Mouse (Mus musculus): ENCODE results near the gene Epb41l3. TPM values are rescaled to one million over a fixed set of nuclear protein-coding genes. Genes with fewer than 3 reads are reported as not detected.
A peak's percentile ranks its signal among the peaks of the same experiment; 100 is the strongest.

Epb41l3 gene
- polyA plus RNA-seq, 1 experiment, result 247 TPM

DNA sequence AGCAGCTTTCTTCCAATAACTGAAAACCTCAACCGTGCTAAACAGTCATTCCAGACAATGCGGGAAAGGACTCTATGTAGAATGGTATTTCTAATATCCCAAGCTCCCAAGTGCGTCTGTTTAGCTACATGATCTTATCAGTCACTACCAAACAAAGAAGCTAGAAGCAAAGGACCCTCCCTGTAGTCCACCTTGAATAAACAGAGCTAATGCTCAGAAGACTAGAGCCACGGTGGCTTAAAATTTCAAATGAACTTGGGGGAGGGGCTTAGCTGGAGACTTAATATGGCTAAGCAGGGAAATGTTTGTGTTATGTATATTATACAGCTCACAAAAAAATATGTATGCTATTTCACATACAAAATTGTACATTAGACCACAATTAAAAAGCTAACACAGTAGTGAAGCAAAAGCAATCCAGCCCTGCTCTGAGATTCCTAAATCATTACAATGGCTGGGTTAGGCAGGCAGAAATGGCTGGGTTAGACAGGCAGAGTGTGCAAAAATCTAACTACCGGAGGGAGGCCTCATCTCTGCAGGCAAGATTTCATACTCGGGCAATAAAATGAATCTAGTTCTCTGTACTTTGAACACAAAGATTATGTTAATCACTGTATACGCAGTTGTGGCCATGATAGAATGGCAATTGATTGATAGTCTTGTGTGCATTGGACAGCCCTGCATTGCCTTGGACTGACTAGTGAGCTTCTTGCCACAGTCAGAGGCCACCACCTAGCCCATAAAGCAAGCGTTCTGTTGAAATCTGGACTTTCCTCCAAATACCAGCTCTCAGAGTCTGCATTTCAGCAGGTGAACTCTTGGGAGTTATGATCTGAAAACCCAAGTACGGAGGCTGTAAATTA is 13.4 kb upstream of the Epb41l3 start:
- H3K27ac ChIP-seq (ENCODE audit: insufficient read depth, low read length), result no peak overlapping the region
- no peak for DNase-seq
- WGBS, result 87% methylated on average over 9 of the region's 9 CpGs
- H3K4me3 ChIP-seq (replicated peaks; ENCODE audit: insufficient read depth, low read depth, low read length), result no peak overlapping the region
- H3K4me1 ChIP-seq (ENCODE audit: control insufficient read depth, insufficient read depth, low read length), result no peaks in the 10 kb centered on the region
- TF ChIP-seq CTCF (IDR thresholded peaks at IDR 0.05; ENCODE audit: borderline replicate concordance, insufficient read depth, low read depth, low read length) (no peak), POLR2A (IDR thresholded peaks at IDR 0.05; ENCODE audit: borderline replicate concordance, insufficient read depth, low read length) (no peak)
- H3K27me3 ChIP-seq (ENCODE audit: control insufficient read depth, insufficient read depth, low read length), result no peaks in the 10 kb centered on the region

- H3K4me1 ChIP-seq (ENCODE audit: control insufficient read depth, insufficient read depth, low read length), result no peaks in the 10 kb centered on the region
- no peak overlapping the region for H3K27ac ChIP-seq (ENCODE audit: insufficient read depth, low read length)
- DNase-seq, result no peak
- WGBS, result 83% methylated on average over 11 of the region's 11 CpGs
- no peak for TF ChIP-seq POLR2A (IDR thresholded peaks at IDR 0.05; ENCODE audit: borderline replicate concordance, insufficient read depth, low read length)
- no peak for TF ChIP-seq CTCF (IDR thresholded peaks at IDR 0.05; ENCODE audit: borderline replicate concordance, insufficient read depth, low read depth, low read length)
- H3K4me3 ChIP-seq (replicated peaks; ENCODE audit: insufficient read depth, low read depth, low read length), result no peak overlapping the region
- no peaks in the 10 kb centered on the region for H3K27me3 ChIP-seq (ENCODE audit: control insufficient read depth, insufficient read depth, low read length)
These were observed 7.3 kb upstream of the Epb41l3 start for GRCm38 (mm10) chr17:69067937-69068739.

- 94% methylated on average over 4 of the region's 4 CpGs for WGBS
- Histone ChIP-seq H3K4me1 (ENCODE audit: control insufficient read depth, insufficient read depth, low read length) (no peaks in the 10 kb centered on the region), H3K27me3 (ENCODE audit: control insufficient read depth, insufficient read depth, low read length) (no peaks in the 10 kb centered on the region), H3K4me3 (replicated peaks; ENCODE audit: insufficient read depth, low read depth, low read length) (no peak overlapping the region), H3K27ac (ENCODE audit: insufficient read depth, low read length) (no peak overlapping the region)
- no peak for DNase-seq
- no peak for TF ChIP-seq CTCF (IDR thresholded peaks at IDR 0.05; ENCODE audit: borderline replicate concordance, insufficient read depth, low read depth, low read length)
- no peak for TF ChIP-seq POLR2A (IDR thresholded peaks at IDR 0.05; ENCODE audit: borderline replicate concordance, insufficient read depth, low read length)
These were observed 1.4 kb upstream of the Epb41l3 start for GRCm38 (mm10) chr17:69074095-69074494.

DNA sequence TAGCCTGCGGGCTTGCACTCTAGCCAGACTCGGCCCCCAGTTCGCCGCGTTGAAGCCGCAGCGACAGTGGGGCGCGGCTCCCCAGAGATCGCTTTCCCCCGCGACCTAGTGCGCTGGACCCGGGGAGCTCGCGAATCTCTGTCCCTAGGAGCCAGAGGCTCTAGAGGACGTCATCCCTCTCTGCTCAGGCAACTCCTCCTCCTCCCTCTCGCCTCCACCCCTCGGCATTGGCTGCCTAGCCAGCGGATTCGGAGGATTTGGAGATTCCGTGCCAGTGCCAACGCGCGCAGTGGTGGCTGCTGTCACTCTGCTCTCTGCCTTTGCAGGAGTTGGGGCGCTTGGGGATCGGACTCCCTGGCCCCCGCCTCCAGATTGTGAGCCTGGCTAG is 749 bp downstream of the Epb41l3 start:
- peak overlapping the region; percentile 83 for H3K27ac ChIP-seq (ENCODE audit: insufficient read depth, low read length)
- 0% methylated on average over 28 of the region's 28 CpGs for whole genome bisulfite sequencing
- TF ChIP-seq CTCF (IDR thresholded peaks at IDR 0.05; ENCODE audit: borderline replicate concordance, insufficient read depth, low read depth, low read length) (no peak), POLR2A (IDR thresholded peaks at IDR 0.05; ENCODE audit: borderline replicate concordance, insufficient read depth, low read length) (peak; percentile 78; the same call in 1 of the 2 replicates)
- peak overlapping the region; percentile 94 for H3K4me3 ChIP-seq (replicated peaks; ENCODE audit: insufficient read depth, low read depth, low read length)
- H3K27me3 ChIP-seq (ENCODE audit: control insufficient read depth, insufficient read depth, low read length), result no peaks in the 10 kb centered on the region
- H3K4me1 ChIP-seq (ENCODE audit: control insufficient read depth, insufficient read depth, low read length), result no peaks in the 10 kb centered on the region
- peak; percentile 92 to 93 for DNase-seq

DNA sequence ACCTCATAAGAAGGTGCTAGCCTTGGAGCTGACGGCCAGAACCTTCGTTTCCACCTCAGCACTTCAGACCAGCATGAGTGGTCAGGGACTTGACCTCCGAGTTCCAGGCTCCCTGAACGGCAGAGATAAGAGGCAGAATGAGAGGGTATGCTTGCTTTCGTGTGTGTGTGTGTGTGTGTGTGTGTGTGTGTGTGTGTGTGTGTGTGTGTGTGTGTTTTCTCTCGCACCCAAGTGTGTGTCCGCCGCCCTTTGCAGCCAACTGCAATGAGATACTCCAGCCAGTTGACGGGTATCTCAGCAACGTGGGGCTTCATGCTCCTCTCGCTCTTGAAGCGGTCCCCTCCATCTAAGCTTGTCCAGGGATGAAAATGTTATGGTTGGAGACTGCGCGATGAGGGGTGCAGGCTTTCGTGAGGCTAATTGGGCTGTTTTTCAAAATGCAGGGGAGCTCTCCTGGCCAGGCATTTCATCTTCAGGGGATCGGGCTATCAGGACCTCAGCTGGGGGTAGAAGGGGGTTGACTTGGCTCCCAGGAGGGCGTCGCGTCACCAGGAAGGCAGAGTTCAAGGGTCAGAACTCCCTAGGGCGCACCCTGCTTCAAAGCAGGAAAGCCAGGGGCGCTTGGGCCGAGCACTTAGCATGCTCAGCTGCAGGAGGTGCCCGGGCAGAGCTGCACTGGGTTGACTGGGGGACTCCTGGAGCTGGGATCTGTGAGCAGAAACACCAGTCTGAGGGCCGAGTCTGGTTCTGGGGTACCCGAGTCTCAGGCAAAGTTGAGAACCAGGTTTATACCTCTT is 1.5 kb downstream of the Epb41l3 start:
- H3K4me3 ChIP-seq (replicated peaks; ENCODE audit: insufficient read depth, low read depth, low read length), result peak overlapping the region; percentile 94
- TF ChIP-seq CTCF (IDR thresholded peaks at IDR 0.05; ENCODE audit: borderline replicate concordance, insufficient read depth, low read depth, low read length) (no peak), POLR2A (IDR thresholded peaks at IDR 0.05; ENCODE audit: borderline replicate concordance, insufficient read depth, low read length) (no peak)
- 5% methylated on average over 25 of the region's 25 CpGs for WGBS
- DNase-seq, result peak; percentile 43 to 63
- H3K4me1 ChIP-seq (ENCODE audit: control insufficient read depth, insufficient read depth, low read length), result peaks cover 2% of the 10 kb centered on the region; the same call in 1 of the 2 replicates
- peak overlapping the region; percentile 83 for H3K27ac ChIP-seq (ENCODE audit: insufficient read depth, low read length)
- no peaks in the 10 kb centered on the region for H3K27me3 ChIP-seq (ENCODE audit: control insufficient read depth, insufficient read depth, low read length)

DNA sequence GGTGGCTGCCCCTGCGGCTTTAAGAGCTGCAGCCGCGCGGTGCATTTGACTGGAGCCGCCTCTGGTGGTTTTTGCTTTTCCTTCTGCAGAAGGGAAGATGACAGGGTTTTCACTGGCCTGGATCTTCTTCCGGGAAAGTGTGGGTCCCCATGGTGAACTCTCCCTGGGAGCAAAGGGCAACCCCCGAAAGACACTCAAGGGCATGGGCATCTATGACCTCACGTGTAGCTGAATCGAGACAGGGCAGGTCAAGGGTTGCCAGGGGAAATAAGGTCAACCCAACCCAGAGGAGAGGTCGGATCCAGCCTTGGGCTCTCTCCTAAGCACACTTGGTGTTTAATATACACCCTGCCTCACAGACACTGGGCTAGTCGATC is 2.0 kb downstream of the Epb41l3 start:
- no peak for DNase-seq
- Histone ChIP-seq H3K4me3 (replicated peaks; ENCODE audit: insufficient read depth, low read depth, low read length) (peak overlapping the region; percentile 94), H3K27me3 (ENCODE audit: control insufficient read depth, insufficient read depth, low read length) (no peaks in the 10 kb centered on the region), H3K4me1 (ENCODE audit: control insufficient read depth, insufficient read depth, low read length) (peaks cover 7% of the 10 kb centered on the region; the same call in 1 of the 2 replicates), H3K27ac (ENCODE audit: insufficient read depth, low read length) (peak overlapping the region; percentile 83; the same call in 1 of the 2 replicates)
- WGBS, result 7% methylated on average over 11 of the region's 11 CpGs
- TF ChIP-seq CTCF (IDR thresholded peaks at IDR 0.05; ENCODE audit: borderline replicate concordance, insufficient read depth, low read depth, low read length) (no peak), POLR2A (IDR thresholded peaks at IDR 0.05; ENCODE audit: borderline replicate concordance, insufficient read depth, low read length) (no peak)

DNA sequence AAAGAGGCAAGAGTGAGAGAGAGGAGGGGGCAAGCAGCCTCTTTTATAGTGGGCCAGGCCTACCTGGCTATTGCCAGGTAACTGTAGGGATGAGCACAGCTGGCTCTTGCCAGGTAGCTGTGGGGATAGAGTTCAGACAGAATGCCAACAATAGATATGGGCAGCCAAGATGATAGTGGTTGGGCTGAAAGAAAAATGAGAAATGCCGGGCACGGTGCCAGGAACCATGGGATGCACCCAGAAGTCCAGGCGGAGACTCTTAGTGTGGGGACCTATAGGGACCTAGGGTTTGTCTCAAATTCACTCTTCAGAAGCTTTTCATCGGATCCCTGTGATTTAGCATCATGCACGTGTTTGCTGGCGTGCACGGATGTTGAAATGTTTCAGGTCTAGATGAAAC is 6.8 kb downstream of the Epb41l3 start:
- Histone ChIP-seq H3K4me3 (replicated peaks; ENCODE audit: insufficient read depth, low read depth, low read length) (no peak overlapping the region), H3K27me3 (ENCODE audit: control insufficient read depth, insufficient read depth, low read length) (no peaks in the 10 kb centered on the region), H3K4me1 (ENCODE audit: control insufficient read depth, insufficient read depth, low read length) (peaks cover 17% of the 10 kb centered on the region; the same call in 1 of the 2 replicates), H3K27ac (ENCODE audit: insufficient read depth, low read length) (no peak overlapping the region)
- WGBS, result 45% methylated on average over 7 of the region's 7 CpGs
- TF ChIP-seq POLR2A (IDR thresholded peaks at IDR 0.05; ENCODE audit: borderline replicate concordance, insufficient read depth, low read length) (no peak), CTCF (IDR thresholded peaks at IDR 0.05; ENCODE audit: borderline replicate concordance, insufficient read depth, low read depth, low read length) (no peak)
- peak; percentile 32 to 33 for DNase-seq
